Mouse (Mus musculus) lung, adult 2 months (tissue): ENCODE data around the gene Mrln. TPM values are rescaled to one million over a fixed set of nuclear protein-coding genes. Genes with fewer than 3 reads are reported as not detected.

ENCODE experiments used
- DNase-seq: peaks from one replicate; pipeline ENCODE4 v3.0.0; 2022
- H3K4me1 ChIP-seq: fragments of 200-500 bp; 2 replicates; pipeline ENCODE4 v1.6.1; 2011; ENCODE audit warnings: low read length; ENCODE audit not compliant: control insufficient read depth, insufficient read depth
- H3K4me3 ChIP-seq: fragments of 200-500 bp; replicated peaks from 2 replicates; pipeline ENCODE3; 2011; ENCODE audit warnings: low read depth, mild to moderate bottlenecking, control low read depth, low read length; ENCODE audit errors: extremely low read depth
- CTCF ChIP-seq: fragments of 200-500 bp; IDR thresholded peaks from 2 replicates; pipeline ENCODE4 v1.5.1; 2011; ENCODE audit warnings: mild to moderate bottlenecking, low read length, control low read depth; ENCODE audit not compliant: insufficient read depth
- POLR2A ChIP-seq: fragments of 200-500 bp; IDR thresholded peaks from 2 replicates; pipeline ENCODE4 v1.6.1; 2011; ENCODE audit warnings: low read depth, mild to moderate bottlenecking, control low read depth, low read length, borderline replicate concordance; ENCODE audit errors: extremely low read depth
- WGBS: fragments of 180-500 bp; shearing (Covaris S2); methylation state at CpG from one replicate; pipeline ENCODE4 v1.1.7; 2018; 5-methylcytosine and 5-hydroxymethylcytosine counted together
- polyA plus RNA-seq: library from polyadenylated mRNA; depleted of rRNA; stranded (reverse); fragments of >200 nt; gene quantifications from 2 replicates; pipeline ENCODE4 v1.2.3, GENCODE M21; 2012; rRNA removed

Gene Mrln
- polyA plus RNA-seq, 1 experiment, result 5.7 TPM

DNA sequence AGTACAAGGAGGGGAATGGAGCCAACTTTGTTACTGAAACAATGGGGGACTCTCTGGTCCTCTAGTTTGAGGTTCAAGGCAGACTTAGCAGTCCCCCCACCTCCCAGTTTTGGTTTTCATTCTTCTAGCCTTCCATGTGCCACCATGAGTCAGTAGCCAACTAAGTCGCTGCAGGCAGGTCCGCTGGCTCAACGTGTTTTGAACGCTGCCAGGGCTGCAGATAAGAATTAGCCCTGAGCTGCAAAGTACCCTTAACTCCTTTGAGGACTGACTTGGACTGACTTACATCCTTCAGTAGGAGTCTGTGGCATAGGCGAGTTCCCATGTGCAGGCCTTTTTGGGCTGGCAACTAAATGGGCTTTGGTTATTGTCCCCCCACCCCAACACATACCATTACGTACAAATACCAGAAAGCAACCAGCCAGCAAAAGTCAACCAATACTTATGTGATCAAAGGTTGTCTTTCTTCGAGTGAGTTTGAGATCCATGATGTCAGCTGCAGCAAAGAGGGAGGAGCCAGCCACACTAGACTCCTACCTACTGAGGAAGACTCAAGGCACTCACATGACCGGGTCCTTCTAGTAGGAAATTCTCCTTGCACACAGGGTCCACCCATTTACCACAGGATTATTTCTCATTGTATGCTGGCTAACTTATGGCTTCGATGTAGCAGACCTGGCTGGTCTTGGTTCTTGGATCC is 60.0 kb downstream of the Mrln start:
- DNase-seq, result no peak
- H3K4me3 ChIP-seq, result no peak overlapping the region
- peaks cover 6% of the 10 kb centered on the region for H3K4me1 ChIP-seq
- 59% methylated on average over 9 of the region's 9 CpGs for WGBS
- TF ChIP-seq CTCF (no peak), POLR2A (no peak)

DNA sequence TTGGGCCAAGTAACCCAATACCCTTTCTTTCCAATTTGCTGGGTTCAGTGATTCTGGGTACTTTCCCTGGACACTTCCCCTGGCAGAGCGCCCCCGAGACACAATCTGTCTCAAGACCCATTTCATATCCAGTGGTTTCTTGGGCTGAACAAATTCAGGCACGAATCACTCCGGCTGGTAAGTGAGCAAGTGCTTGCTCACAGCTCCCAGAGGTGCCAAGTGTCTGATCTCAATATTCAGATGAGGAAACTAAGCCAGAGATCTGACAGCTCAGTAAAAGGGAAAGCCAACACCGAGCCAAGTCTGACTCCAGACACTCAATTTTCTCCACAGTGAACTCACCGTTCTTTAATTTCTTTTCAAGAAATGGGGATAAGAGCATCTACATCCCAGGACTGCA is 62.0 kb downstream of the Mrln start:
- TF ChIP-seq CTCF (no peak), POLR2A (no peak)
- no peak for DNase-seq
- Histone ChIP-seq H3K4me3 (no peak overlapping the region), H3K4me1 (peaks cover 6% of the 10 kb centered on the region)
- 72% methylated on average over 6 of the region's 6 CpGs for WGBS

DNA sequence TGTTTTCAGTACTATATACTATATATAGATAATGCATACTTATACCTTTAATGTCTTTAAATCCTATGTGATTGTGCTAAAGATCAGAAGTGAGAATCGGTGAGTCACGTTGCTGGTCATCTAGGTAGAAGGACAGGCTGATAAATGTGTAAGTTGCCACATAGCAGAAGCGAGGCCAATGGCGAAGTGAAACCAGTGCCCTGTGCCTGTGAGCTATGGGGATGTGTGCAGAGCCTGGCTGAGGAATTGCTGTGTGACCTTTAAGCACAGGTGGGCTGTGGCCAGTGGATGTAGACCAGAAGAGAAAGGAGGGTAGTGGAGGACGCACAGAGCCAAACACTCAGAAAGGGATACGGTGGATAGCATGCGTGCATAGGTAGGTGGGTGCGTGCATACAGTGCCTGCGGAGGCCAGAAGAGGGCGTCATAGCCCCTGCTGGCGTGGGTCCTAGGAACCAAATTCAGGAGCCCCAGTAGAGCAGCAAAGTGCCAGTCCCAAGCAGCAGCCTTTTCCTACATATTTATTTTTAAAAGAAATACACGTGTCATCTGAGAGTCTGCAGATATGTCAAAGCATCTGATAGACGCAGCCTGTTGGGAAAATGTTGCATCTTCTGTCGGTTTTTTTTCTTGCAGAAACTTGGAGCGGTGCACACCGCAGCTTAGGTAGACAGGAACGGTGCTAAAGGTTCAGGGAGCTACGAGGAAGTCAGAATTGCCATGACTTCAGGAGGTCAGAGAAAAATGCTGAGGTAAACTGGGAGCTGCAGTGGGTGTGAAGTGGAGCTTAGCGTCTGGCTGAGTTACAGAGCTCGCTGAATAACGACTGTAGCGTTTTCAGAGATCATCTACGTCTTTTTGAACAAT is 64.3 kb downstream of the Mrln start:
- peaks cover 2% of the 10 kb centered on the region; the same call in 1 of the 2 replicates for H3K4me1 ChIP-seq
- WGBS, result 65% methylated on average over 23 of the region's 23 CpGs
- DNase-seq, result no peak
- TF ChIP-seq POLR2A (no peak), CTCF (peak; percentile 9; the same call in 1 of the 2 replicates)
- no peak overlapping the region for H3K4me3 ChIP-seq

Other genes with a start within 250 kb of the Mrln start
- 19.1 and 22.2 TPM in 2 replicates for gene Ccdc6, start 107.5 kb upstream of the Mrln start, polyA plus RNA-seq
- 47.8 and 53.2 TPM in 2 replicates for gene Slc16a9, start 40.4 kb downstream of the Mrln start, polyA plus RNA-seq
- 5.8 and 8.0 TPM in 2 replicates for gene Fam13c, start 235.8 kb downstream of the Mrln start, polyA plus RNA-seq